Mouse (Mus musculus): ENCODE results near the gene Gfi1b. TPM values are rescaled to one million over a fixed set of nuclear protein-coding genes. Genes with fewer than 3 reads are reported as not detected.

Gfi1b gene
- polyA plus RNA-seq, 1 experiment from 2014 or later: 0.45 TPM

- H3K4me1 ChIP-seq: peaks cover 4% of the 10 kb centered on the region; the same call in 1 of the 2 replicates
- 61% methylated on average over 10 of the region's 10 CpGs for WGBS
- ATAC-seq (ENCODE audit: insufficient number of reproducible peaks, low FRiP score, low TSS enrichment, low read depth): no peak
- no peak overlapping the region for H3K27ac ChIP-seq
- no peak overlapping the region for H3K9ac ChIP-seq
- no peak overlapping the region for H3K4me2 ChIP-seq
- peaks cover 29% of the 10 kb centered on the region for H3K27me3 ChIP-seq
- H3K4me3 ChIP-seq: no peak overlapping the region
- H3K9me3 ChIP-seq: no peaks in the 10 kb centered on the region
- no peaks in the 10 kb centered on the region for H3K36me3 ChIP-seq
Observed at GRCm38 (mm10) chr2:28620522-28620921, 1.3 kb downstream of the Gfi1b start.

- 85% methylated on average over 6 of the region's 6 CpGs for WGBS
- H3K4me1 ChIP-seq: peaks cover 4% of the 10 kb centered on the region; the same call in 1 of the 2 replicates
- ATAC-seq (ENCODE audit: insufficient number of reproducible peaks, low FRiP score, low TSS enrichment, low read depth): no peak
- no peaks in the 10 kb centered on the region for H3K36me3 ChIP-seq
- H3K27me3 ChIP-seq: peaks cover 29% of the 10 kb centered on the region
- H3K9ac ChIP-seq: no peak overlapping the region
- no peaks in the 10 kb centered on the region for H3K9me3 ChIP-seq
- no peak overlapping the region for H3K27ac ChIP-seq
- no peak overlapping the region for H3K4me3 ChIP-seq
- no peak overlapping the region for H3K4me2 ChIP-seq
Observed at GRCm38 (mm10) chr2:28619369-28619768, 2.4 kb downstream of the Gfi1b start.

GRCm38 (mm10) chr2:28618777-28619336, 2.9 kb downstream of the Gfi1b start:
- Histone ChIP-seq H3K27me3 (peaks cover 29% of the 10 kb centered on the region), H3K9me3 (no peaks in the 10 kb centered on the region)
- 80% methylated on average over 6 of the region's 6 CpGs for WGBS

GRCm38 (mm10) chr2:28617498-28618486, 4.0 kb downstream of the Gfi1b start:
- no peak overlapping the region for H3K4me2 ChIP-seq
- H3K36me3 ChIP-seq: no peaks in the 10 kb centered on the region
- no peaks in the 10 kb centered on the region for H3K9me3 ChIP-seq
- H3K27me3 ChIP-seq: peaks cover 28% of the 10 kb centered on the region
- H3K27ac ChIP-seq: no peak overlapping the region
- no peak overlapping the region for H3K4me3 ChIP-seq
- no peak for ATAC-seq (ENCODE audit: insufficient number of reproducible peaks, low FRiP score, low TSS enrichment, low read depth)
- peaks cover 4% of the 10 kb centered on the region; the same call in 1 of the 2 replicates for H3K4me1 ChIP-seq
- WGBS: 72% methylated on average over 8 of the region's 8 CpGs
- H3K9ac ChIP-seq: no peak overlapping the region

More at GRCm38 (mm10) chr2:28618777-28619336, 2.9 kb downstream of the Gfi1b start:
- H3K27ac ChIP-seq: no peak overlapping the region
- H3K9ac ChIP-seq: no peak overlapping the region
- no peak overlapping the region for H3K4me2 ChIP-seq
- ATAC-seq (ENCODE audit: insufficient number of reproducible peaks, low FRiP score, low TSS enrichment, low read depth): no peak
- H3K36me3 ChIP-seq: no peaks in the 10 kb centered on the region
- no peak overlapping the region for H3K4me3 ChIP-seq
- H3K4me1 ChIP-seq: peaks cover 4% of the 10 kb centered on the region; the same call in 1 of the 2 replicates

GRCm38 (mm10) chr2:28616874-28617273, 4.9 kb downstream of the Gfi1b start:
- H3K27me3 ChIP-seq: peaks cover 21% of the 10 kb centered on the region
- no peak for ATAC-seq (ENCODE audit: insufficient number of reproducible peaks, low FRiP score, low TSS enrichment, low read depth)
- no peaks in the 10 kb centered on the region for H3K36me3 ChIP-seq
- 78% methylated on average over 9 of the region's 9 CpGs for WGBS
- H3K4me1 ChIP-seq: peaks cover 4% of the 10 kb centered on the region; the same call in 1 of the 2 replicates
- no peak overlapping the region for H3K9ac ChIP-seq
- H3K4me3 ChIP-seq: no peak overlapping the region
- no peak overlapping the region for H3K4me2 ChIP-seq
- no peak overlapping the region for H3K27ac ChIP-seq
- H3K9me3 ChIP-seq: no peaks in the 10 kb centered on the region

GRCm38 (mm10) chr2:28616358-28616757, 5.4 kb downstream of the Gfi1b start:
- no peak overlapping the region for H3K27ac ChIP-seq
- no peak overlapping the region for H3K9ac ChIP-seq
- no peaks in the 10 kb centered on the region for H3K4me1 ChIP-seq
- no peak overlapping the region for H3K4me3 ChIP-seq
- no peaks in the 10 kb centered on the region for H3K9me3 ChIP-seq
- peaks cover 16% of the 10 kb centered on the region for H3K27me3 ChIP-seq
- H3K4me2 ChIP-seq: no peak overlapping the region
- 34% methylated on average over 5 of the region's 5 CpGs for WGBS
- no peak for ATAC-seq (ENCODE audit: insufficient number of reproducible peaks, low FRiP score, low TSS enrichment, low read depth)
- H3K36me3 ChIP-seq: no peaks in the 10 kb centered on the region

GRCm38 (mm10) chr2:28613599-28613998, 8.2 kb downstream of the Gfi1b start:
- Histone ChIP-seq H3K27ac (no peak overlapping the region), H3K9ac (no peak overlapping the region), H3K36me3 (no peaks in the 10 kb centered on the region), H3K4me1 (no peaks in the 10 kb centered on the region), H3K4me2 (no peak overlapping the region), H3K9me3 (no peaks in the 10 kb centered on the region), H3K4me3 (no peak overlapping the region), H3K27me3 (no peaks in the 10 kb centered on the region)
- 90% methylated on average over 10 of the region's 10 CpGs for WGBS
- no peak for ATAC-seq (ENCODE audit: insufficient number of reproducible peaks, low FRiP score, low TSS enrichment, low read depth)

GRCm38 (mm10) chr2:28612436-28613063, 9.2 kb downstream of the Gfi1b start:
- Histone ChIP-seq H3K27ac (no peak overlapping the region), H3K9ac (no peak overlapping the region), H3K4me1 (0 out of 2 replicates have a peak, but pooled peaks cover 2% of the 10 kb centered on the region), H3K4me2 (no peak overlapping the region), H3K27me3 (no peaks in the 10 kb centered on the region), H3K36me3 (no peaks in the 10 kb centered on the region), H3K9me3 (no peaks in the 10 kb centered on the region), H3K4me3 (no peak overlapping the region)
- ATAC-seq (ENCODE audit: insufficient number of reproducible peaks, low FRiP score, low TSS enrichment, low read depth): no peak
- WGBS: 74% methylated on average over 10 of the region's 10 CpGs

GRCm38 (mm10) chr2:28611407-28611787, 10.4 kb downstream of the Gfi1b start:
- Histone ChIP-seq H3K27me3 (no peaks in the 10 kb centered on the region), H3K9me3 (no peaks in the 10 kb centered on the region), H3K36me3 (no peaks in the 10 kb centered on the region), H3K4me3 (no peak overlapping the region), H3K27ac (no peak overlapping the region), H3K4me2 (no peak overlapping the region), H3K9ac (no peak overlapping the region), H3K4me1 (peaks cover 9% of the 10 kb centered on the region; the same call in 1 of the 2 replicates)
- ATAC-seq (ENCODE audit: insufficient number of reproducible peaks, low FRiP score, low TSS enrichment, low read depth): no peak
- 73% methylated on average over 17 of the region's 17 CpGs for WGBS

GRCm38 (mm10) chr2:28610716-28611406, 10.9 kb downstream of the Gfi1b start:
- no peak overlapping the region for H3K4me2 ChIP-seq
- peaks cover 14% of the 10 kb centered on the region; the same call in 1 of the 2 replicates for H3K4me1 ChIP-seq
- no peaks in the 10 kb centered on the region for H3K27me3 ChIP-seq
- ATAC-seq (ENCODE audit: insufficient number of reproducible peaks, low FRiP score, low TSS enrichment, low read depth): no peak
- 77% methylated on average over 12 of the region's 12 CpGs for WGBS
- no peak overlapping the region for H3K27ac ChIP-seq
- H3K4me3 ChIP-seq: no peak overlapping the region
- H3K9me3 ChIP-seq: no peaks in the 10 kb centered on the region
- H3K36me3 ChIP-seq: no peaks in the 10 kb centered on the region
- H3K9ac ChIP-seq: no peak overlapping the region

- WGBS: 86% methylated on average over 10 of the region's 10 CpGs
Observed at GRCm38 (mm10) chr2:28609851-28610250, 11.9 kb downstream of the Gfi1b start.

More at GRCm38 (mm10) chr2:28609851-28610250, 11.9 kb downstream of the Gfi1b start:
- Histone ChIP-seq H3K27me3 (no peaks in the 10 kb centered on the region), H3K4me3 (no peak overlapping the region), H3K4me1 (peaks cover 14% of the 10 kb centered on the region; the same call in 1 of the 2 replicates), H3K4me2 (no peak overlapping the region), H3K9me3 (no peaks in the 10 kb centered on the region), H3K9ac (no peak overlapping the region), H3K36me3 (no peaks in the 10 kb centered on the region), H3K27ac (no peak overlapping the region)
- ATAC-seq (ENCODE audit: insufficient number of reproducible peaks, low FRiP score, low TSS enrichment, low read depth): no peak
